Mouse (Mus musculus): ENCODE results near the gene Gm20388.

DNA sequence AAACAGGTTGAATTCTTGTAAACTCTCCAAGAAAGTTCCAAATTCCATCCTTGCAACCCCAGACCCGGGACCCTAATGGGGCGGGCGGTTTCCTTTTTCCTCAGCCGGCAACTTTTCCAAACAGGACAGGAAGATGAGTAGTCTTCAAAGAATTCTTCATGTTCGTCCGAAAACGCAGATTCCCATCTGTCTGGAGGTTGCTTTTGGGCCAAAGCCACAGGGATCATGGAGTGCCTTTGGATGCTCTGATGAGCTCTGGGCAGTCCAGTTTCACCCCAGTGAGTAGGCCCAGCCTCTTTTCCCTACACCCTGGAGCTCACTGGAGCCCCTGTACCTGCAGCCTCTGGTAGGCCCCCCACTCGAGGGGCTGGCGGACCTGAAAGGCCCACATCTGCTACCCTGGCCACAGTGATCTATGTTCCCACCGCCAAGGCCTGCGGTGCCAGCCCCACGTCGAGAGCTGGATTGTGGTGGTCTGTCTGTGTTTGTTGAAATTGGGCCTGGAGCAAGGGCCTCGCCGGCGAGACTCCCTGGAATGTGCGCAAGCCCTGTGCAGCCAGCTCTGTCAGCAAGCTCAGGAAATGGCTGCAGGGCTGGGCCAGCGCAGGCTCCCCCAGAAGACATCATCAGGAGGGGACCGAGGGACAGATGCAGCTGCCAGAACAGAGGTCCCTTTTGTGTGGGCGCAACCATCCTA lies 1567.4 kb downstream of the Gm20388 start:
- TF ChIP-seq CTCF (conservative IDR thresholded peaks at IDR 0.05; ENCODE audit: insufficient read depth, insufficient read length, low read depth, low read length): no peak
- TF ChIP-seq POLR2A (IDR thresholded peaks at IDR 0.05; ENCODE audit: low read depth, low read length): no peak

All from kidney, adult 2 months (tissue).